Mouse (Mus musculus) stomach, postnatal 0 days (tissue): Measurements from ENCODE around the gene Cmah.

Experiments used
- CTCF ChIP-seq: IDR thresholded peaks from 2 replicates; pipeline ENCODE4 v1.5.1; 2016; ENCODE audit warnings: antibody characterized with exemption, low read depth, mild to moderate bottlenecking, moderate library complexity
- EP300 ChIP-seq: optimal IDR thresholded peaks from 2 replicates; pipeline ENCODE3; 2016; ENCODE audit warnings: antibody characterized with exemption

- no peak for TF ChIP-seq CTCF
- no peak for TF ChIP-seq EP300
These were observed 186.5 kb downstream of the Cmah start for GRCm38 (mm10) chr13:24513717-24514116.
